Mouse (Mus musculus) stomach, embryonic 14.5 days (tissue): ENCODE results near the gene Tarbp2. TPM values are rescaled to one million over a fixed set of nuclear protein-coding genes. Genes with fewer than 3 reads are reported as not detected.

Experiments
- ATAC-seq: fragments of 200-750 bp; cut with Nextera tagmentation; 2 replicates; pipeline ENCODE4 v1.8.0; 2017; ENCODE audit warnings: low read depth, moderate TSS enrichment; ENCODE audit not compliant: insufficient number of reproducible peaks, insufficient read depth, low FRiP score
- H3K27ac ChIP-seq: fragments of 300-500 bp; sonication (generic); 2 replicates; pipeline ENCODE4 v1.5.1; 2014; ENCODE audit warnings: mild to moderate bottlenecking, low read length, moderate library complexity, mixed read lengths
- H3K27me3 ChIP-seq: fragments of 300-500 bp; sonication (generic); 2 replicates; pipeline ENCODE4 v1.6.1; 2014; ENCODE audit warnings: low read length, control low read depth, mixed read lengths; ENCODE audit not compliant: control insufficient read depth, insufficient read depth
- H3K36me3 ChIP-seq: fragments of 300-500 bp; sonication (generic); 2 replicates; pipeline ENCODE4 v1.6.1; 2014; ENCODE audit warnings: mild to moderate bottlenecking, control low read depth, low read length, moderate library complexity, mixed read lengths; ENCODE audit not compliant: control insufficient read depth, insufficient read depth
- H3K4me1 ChIP-seq: fragments of 300-500 bp; sonication (generic); 2 replicates; pipeline ENCODE4 v1.6.1; 2014; ENCODE audit warnings: low read length, control low read depth, mixed read lengths; ENCODE audit not compliant: control insufficient read depth, insufficient read depth
- H3K4me2 ChIP-seq: fragments of 300-500 bp; sonication (generic); replicated peaks from 2 replicates; pipeline ENCODE4 v1.6.1; 2014; ENCODE audit warnings: low read depth, low read length, control low read depth
- H3K4me3 ChIP-seq: fragments of 300-500 bp; sonication (generic); 2 replicates; pipeline ENCODE4 v1.5.1; 2014; ENCODE audit warnings: low read depth, low read length, control low read depth
- H3K9ac ChIP-seq: fragments of 300-500 bp; sonication (generic); replicated peaks from 2 replicates; pipeline ENCODE4 v1.6.1; 2014; ENCODE audit warnings: low read depth, mild to moderate bottlenecking, control low read depth, low read length, moderate library complexity, mixed read lengths
- H3K9me3 ChIP-seq: fragments of 300-500 bp; sonication (generic); 2 replicates; pipeline ENCODE4 v1.6.1; 2016; ENCODE audit warnings: low read depth, low read length, control low read depth; ENCODE audit not compliant: control insufficient read depth
- WGBS: fragments of 180-500 bp; shearing (Covaris S2); extraction: QIAGEN DNeasy Blood & Tissue Kit; methylation state at CpG from one replicate; pipeline ENCODE4 v1.1.7; 2014; 5-methylcytosine and 5-hydroxymethylcytosine counted together
- polyA plus RNA-seq: library from polyadenylated mRNA; unstranded; fragments of >200 nt; fragmentation: Nextera tagmentation; extraction: Ambion mirVana; gene quantifications from 2 replicates; pipeline ENCODE4 v1.2.1, GENCODE M21; 2014

Gene Tarbp2
- polyA plus RNA-seq, 1 experiment from 2014 or later = 101 TPM

GRCm38 (mm10) chr15:102544801-102545200 lies 26.8 kb downstream of the Tarbp2 start:
- Histone ChIP-seq H3K4me2 (no peak overlapping the region), H3K9ac (no peak overlapping the region), H3K27ac (no peak overlapping the region), H3K36me3 (peaks cover 48% of the 10 kb centered on the region), H3K4me3 (no peak overlapping the region), H3K9me3 (no peaks in the 10 kb centered on the region), H3K27me3 (no peaks in the 10 kb centered on the region), H3K4me1 (no peaks in the 10 kb centered on the region)
- ATAC-seq = no peak
- WGBS = 94% methylated on average over 4 of the region's 4 CpGs

DNA sequence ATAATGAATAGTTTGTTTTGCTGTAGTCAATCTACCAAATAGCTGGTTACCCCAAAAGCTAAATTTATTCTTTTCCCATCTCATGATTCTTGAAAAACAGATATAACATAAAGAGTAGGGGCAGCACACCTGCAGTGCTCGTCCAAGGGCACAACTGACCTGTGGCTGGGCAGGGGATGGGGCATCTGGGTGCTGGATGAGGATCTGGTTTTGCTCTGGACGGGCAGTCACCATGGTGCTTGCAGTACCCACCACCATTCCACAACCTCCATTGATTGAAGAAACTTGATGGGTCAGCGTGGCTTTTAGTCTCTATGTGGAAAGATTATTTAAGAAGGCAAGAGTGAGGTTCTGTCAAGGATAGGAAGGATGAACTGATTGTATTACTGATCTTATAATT lies 28.3 kb downstream of the Tarbp2 start:
- Histone ChIP-seq H3K4me2 (no peak overlapping the region), H3K9me3 (no peaks in the 10 kb centered on the region), H3K27me3 (no peaks in the 10 kb centered on the region), H3K4me3 (no peak overlapping the region), H3K27ac (no peak overlapping the region), H3K9ac (no peak overlapping the region), H3K36me3 (peaks cover 49% of the 10 kb centered on the region), H3K4me1 (no peaks in the 10 kb centered on the region)
- ATAC-seq = no peak
- 91% methylated on average over 3 of the region's 3 CpGs for whole genome bisulfite sequencing

DNA sequence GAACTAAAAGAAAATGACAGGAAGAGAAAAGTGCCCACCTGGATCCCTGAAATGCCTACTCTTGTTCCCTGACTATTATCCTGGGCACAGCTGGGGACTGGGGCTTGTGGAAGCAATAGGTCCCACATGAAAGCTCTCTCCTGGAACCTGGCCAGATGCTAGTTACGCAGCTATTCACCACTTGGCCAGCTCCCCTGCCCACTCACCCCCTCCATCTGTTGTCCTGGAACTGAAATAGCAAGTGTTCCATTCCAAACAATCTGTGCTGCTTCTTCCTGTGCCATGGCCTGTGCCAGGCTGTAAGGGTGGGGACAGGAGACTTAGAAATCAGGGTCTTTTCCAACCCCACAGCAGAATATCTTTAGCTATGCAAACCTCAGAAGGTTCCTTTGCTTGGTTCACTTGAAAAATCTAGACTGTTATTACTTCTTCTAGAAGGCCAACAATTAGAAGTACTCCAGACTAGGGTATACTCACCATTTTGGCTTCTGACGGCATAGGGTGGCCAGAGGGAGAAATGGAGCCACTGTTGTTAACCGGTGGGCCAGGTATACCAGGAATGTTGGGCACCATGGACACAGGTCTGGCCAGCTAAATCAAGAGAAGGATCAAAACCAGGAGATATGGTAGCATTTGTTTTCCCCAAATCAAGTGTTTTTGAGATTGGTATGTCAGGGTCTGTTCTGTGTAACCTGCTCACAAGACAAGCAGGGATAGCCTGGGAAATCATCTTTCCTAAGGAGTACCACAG lies 28.9 kb downstream of the Tarbp2 start:
- Histone ChIP-seq H3K9ac (no peak overlapping the region), H3K4me1 (no peaks in the 10 kb centered on the region), H3K9me3 (no peaks in the 10 kb centered on the region), H3K4me3 (no peak overlapping the region), H3K4me2 (no peak overlapping the region), H3K27me3 (no peaks in the 10 kb centered on the region), H3K36me3 (peaks cover 53% of the 10 kb centered on the region), H3K27ac (no peak overlapping the region)
- 87% methylated on average over 3 of the region's 3 CpGs for WGBS
- ATAC-seq = no peak

GRCm38 (mm10) chr15:102547478-102547877 lies 29.5 kb downstream of the Tarbp2 start:
- Histone ChIP-seq H3K4me1 (no peaks in the 10 kb centered on the region), H3K9ac (no peak overlapping the region), H3K9me3 (no peaks in the 10 kb centered on the region), H3K27me3 (no peaks in the 10 kb centered on the region), H3K36me3 (peaks cover 51% of the 10 kb centered on the region), H3K4me2 (no peak overlapping the region), H3K27ac (no peak overlapping the region), H3K4me3 (no peak overlapping the region)
- ATAC-seq = no peak
- WGBS = 95% methylated on average over 3 of the region's 3 CpGs

GRCm38 (mm10) chr15:102552599-102552998 lies 34.6 kb downstream of the Tarbp2 start:
- WGBS = 95% methylated on average over 5 of the region's 5 CpGs
- no peak overlapping the region for H3K27ac ChIP-seq
- ATAC-seq = no peak
- no peak overlapping the region for H3K9ac ChIP-seq
- no peaks in the 10 kb centered on the region for H3K4me1 ChIP-seq
- H3K27me3 ChIP-seq = no peaks in the 10 kb centered on the region
- no peak overlapping the region for H3K4me3 ChIP-seq
- H3K9me3 ChIP-seq = no peaks in the 10 kb centered on the region
- peaks cover 51% of the 10 kb centered on the region for H3K36me3 ChIP-seq
- no peak overlapping the region for H3K4me2 ChIP-seq

DNA sequence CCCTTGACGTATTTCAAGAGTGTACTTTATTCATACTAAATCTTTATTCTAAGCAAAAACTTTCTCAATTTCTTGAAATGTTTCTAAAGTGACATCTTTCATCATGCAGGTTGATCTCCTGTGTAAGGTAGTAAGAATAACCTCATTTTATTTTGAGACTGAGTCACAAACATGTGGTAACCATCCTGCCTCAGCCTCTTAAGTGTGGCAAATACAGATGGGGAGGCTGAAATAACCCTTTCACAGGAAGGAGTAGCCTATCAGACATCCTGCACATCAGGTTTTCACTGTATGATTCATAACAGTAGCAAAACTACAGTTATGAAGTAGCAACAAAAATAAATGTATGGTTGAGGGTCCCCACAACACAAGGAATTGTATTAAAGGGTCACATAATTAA lies 37.6 kb downstream of the Tarbp2 start:
- H3K9me3 ChIP-seq = no peaks in the 10 kb centered on the region
- no peaks in the 10 kb centered on the region for H3K4me1 ChIP-seq
- H3K4me3 ChIP-seq = no peak overlapping the region
- no peak overlapping the region for H3K27ac ChIP-seq
- no peak for ATAC-seq
- peaks cover 49% of the 10 kb centered on the region for H3K36me3 ChIP-seq
- no peaks in the 10 kb centered on the region for H3K27me3 ChIP-seq
- no peak overlapping the region for H3K9ac ChIP-seq
- no peak overlapping the region for H3K4me2 ChIP-seq
- 86% methylated on average over 1 of the region's 1 CpGs for WGBS

GRCm38 (mm10) chr15:102557580-102557979 lies 39.6 kb downstream of the Tarbp2 start:
- H3K27ac ChIP-seq = no peak overlapping the region
- no peaks in the 10 kb centered on the region for H3K4me1 ChIP-seq
- H3K27me3 ChIP-seq = no peaks in the 10 kb centered on the region
- no peaks in the 10 kb centered on the region for H3K9me3 ChIP-seq
- no peak overlapping the region for H3K9ac ChIP-seq
- no peak overlapping the region for H3K4me2 ChIP-seq
- H3K36me3 ChIP-seq = peaks cover 38% of the 10 kb centered on the region
- no peak overlapping the region for H3K4me3 ChIP-seq
- no peak for ATAC-seq

DNA sequence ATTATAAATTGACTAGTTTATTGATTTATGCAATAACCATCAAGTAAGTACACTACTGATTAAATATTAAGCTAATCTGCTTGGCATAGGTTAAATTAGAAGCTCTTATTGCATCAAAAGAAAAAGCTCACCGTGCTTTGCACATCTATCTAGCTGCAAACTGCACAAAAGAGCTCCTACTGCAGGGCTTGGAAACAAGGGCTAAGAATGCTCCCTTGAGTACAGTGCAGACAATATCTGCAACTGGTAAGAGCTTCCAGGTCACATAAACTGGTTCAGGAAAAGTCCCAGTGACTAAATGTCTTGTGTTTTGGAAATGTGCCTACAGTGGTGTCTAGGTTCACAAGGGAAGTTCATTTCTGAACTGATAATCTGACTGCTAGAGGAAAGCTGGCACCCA lies 44.5 kb downstream of the Tarbp2 start:
- 86% methylated on average over 1 of the region's 1 CpGs for WGBS

DNA sequence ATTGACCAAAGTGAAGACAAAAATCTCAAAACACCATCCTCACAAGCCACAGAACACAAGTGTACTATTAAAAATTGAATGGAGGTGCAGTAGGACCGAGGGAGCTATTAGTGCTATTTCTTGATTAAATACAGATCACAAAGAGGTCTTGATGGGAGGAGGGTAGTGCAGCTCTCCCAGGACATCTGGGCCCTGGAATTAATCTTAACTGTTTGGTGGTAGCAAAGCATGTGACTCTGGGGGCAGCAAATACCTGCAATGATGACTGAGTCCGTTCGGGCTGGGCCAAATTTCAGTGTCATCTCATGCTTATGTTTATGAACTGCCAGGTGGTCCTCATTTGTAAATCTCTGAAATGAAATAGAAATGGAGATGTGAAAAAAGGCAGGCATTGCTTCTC lies 45.1 kb downstream of the Tarbp2 start:
- Histone ChIP-seq H3K4me2 (no peak overlapping the region), H3K4me1 (no peaks in the 10 kb centered on the region), H3K9me3 (no peaks in the 10 kb centered on the region), H3K36me3 (peaks cover 12% of the 10 kb centered on the region; the same call in 1 of the 2 replicates), H3K4me3 (no peak overlapping the region), H3K9ac (no peak overlapping the region), H3K27ac (no peak overlapping the region), H3K27me3 (no peaks in the 10 kb centered on the region)
- 73% methylated on average over 3 of the region's 3 CpGs for WGBS
- ATAC-seq = no peak

More for the DNA sequence above, 44.5 kb downstream of the Tarbp2 start:
- Histone ChIP-seq H3K4me2 (no peak overlapping the region), H3K9me3 (no peaks in the 10 kb centered on the region), H3K4me3 (no peak overlapping the region), H3K4me1 (no peaks in the 10 kb centered on the region), H3K9ac (no peak overlapping the region), H3K27ac (no peak overlapping the region), H3K27me3 (no peaks in the 10 kb centered on the region), H3K36me3 (peaks cover 12% of the 10 kb centered on the region; the same call in 1 of the 2 replicates)
- ATAC-seq = no peak
